Mouse (Mus musculus) layer of hippocampus, adult 11-12 months (tissue): ENCODE data around the gene Dlst.

Experiments
- DNase-seq: peaks from one replicate; pipeline ENCODE4 v3.0.0; 2022; ENCODE audit warnings: low spot score

The Dlst gene

DNA sequence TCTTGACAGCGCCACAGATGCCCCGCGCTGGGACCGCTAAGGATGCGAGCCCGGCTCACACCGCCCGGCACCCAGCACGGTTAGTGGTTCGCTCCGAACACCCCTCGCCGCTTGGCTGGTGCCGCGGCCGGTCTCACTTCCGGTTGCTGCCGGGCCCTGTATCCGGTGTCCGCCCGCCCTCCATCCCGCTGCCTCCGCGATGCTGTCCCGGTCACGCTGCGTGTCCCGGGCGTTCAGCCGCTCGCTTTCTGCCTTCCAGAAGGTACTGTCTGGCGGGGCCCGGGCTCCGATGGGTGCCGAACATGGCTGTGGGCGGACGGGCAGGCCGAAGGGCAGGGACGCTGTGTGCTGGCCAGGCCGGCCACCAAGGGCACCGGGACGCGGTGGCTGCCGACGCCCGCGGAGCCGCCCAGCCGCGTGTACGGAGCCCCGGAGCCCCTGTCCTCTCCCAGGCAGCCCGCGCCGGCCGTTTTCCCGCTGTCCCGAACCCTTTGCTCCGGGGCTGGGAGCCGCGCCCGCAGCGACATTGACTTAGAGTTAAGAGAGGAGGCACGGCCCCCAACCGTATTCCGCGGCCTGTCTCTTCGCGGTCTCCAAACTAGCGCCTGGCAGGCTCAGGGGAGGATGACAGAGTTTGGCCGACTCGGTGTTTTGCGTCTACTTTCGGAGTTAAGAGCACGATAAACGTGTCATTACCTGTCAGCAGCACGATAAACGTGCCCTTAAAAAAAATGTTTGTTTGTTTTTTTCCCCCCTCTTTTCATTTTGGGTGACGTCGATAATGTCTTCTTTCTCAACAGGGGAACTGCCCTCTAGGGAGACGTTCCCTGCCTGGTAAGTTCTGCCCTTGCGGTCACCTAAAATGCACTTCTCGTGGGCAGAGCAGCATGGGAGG lies at the start of gene Dlst, which contains the start of gene Prox2:
Gene Dlst (plus strand): TSS at position 136 of the 895 bp plus-strand sequence.
Gene Prox2 (minus strand): TSS at position 62 of the 895 bp plus-strand sequence.
- DNase-seq: peak; percentile 86

DNA sequence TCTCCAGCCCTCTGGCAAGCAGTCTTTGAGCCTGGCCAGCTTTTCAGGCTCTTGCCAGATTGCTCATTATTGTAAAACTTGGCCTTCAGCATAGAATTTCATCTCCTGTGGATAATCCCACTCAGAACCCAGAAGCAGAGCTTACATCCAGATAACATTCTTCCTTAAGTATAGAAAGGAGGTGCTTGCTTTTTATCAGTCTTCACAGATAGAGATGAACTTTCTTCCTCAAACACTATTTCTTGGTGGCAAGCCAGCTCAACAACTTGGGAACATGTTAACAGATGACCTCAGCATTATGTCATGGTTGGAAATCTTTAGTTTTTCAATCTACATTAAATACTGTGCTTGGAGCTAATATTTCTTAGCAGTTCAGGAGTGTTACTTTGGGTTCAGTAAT lies 39.6 kb upstream of the Dlst start:
- no peak for DNase-seq

DNA sequence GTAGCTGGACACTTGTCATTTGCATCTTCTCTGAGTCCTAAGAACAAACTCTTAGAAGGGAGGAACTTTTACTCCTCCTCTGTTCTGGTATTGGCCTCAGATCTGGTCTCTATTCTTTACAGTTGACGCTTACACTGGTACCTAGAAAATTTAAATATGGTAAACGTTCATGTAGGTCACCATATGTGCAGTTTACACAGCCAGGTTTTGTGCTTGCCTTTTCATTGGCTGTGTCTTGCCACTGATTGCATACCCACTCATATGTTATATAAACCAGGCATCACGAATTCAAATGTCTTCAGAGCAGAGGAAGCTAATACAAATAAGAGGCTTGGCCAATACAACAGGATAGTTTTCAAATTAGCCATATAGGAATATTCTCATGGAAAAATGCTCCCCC lies 33.5 kb upstream of the Dlst start:
- no peak for DNase-seq

GRCm38 (mm10) chr12:85084257-85084656 lies 26.4 kb upstream of the Dlst start:
- no peak for DNase-seq

DNA sequence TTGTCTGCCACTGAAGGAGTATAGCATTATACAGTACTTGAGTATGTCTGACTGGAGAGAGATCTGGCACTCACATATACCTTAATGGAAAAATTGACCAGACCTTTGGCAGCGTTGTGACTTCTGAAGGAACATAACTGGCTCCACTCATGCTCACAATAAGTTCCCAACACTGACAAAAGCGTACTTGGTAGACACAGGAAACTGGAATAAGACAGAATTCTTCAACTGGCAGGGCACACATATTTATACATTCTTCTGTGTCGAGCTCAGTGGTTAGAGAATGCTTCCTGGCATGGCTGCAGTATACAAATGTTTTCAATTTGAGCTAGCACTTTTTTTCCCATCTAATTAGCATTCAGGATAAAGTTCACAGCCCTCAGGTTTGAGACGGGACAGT lies 25.7 kb upstream of the Dlst start:
- DNase-seq: no peak

DNA sequence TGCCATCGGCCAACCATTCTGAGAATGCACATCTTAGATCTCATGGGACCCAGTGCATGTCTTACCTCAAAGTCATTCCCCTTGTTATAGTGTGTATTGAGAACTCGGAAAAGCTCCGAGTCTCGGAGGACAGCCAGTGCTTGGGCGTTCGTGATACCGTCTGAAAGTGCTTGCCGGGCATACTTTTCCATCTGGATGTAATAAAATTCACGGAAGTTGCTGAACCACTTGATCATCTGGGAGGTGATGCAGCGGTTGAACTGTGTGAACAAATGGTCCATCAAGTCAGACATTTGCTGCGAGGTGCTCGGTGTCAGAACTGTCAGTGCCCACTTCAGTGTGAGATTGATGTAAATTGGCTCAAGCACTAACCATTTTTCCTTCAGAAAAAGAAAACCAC lies 22.8 kb upstream of the Dlst start:
- no peak for DNase-seq

GRCm38 (mm10) chr12:85091190-85091589 lies 19.4 kb upstream of the Dlst start:
- no peak for DNase-seq

DNA sequence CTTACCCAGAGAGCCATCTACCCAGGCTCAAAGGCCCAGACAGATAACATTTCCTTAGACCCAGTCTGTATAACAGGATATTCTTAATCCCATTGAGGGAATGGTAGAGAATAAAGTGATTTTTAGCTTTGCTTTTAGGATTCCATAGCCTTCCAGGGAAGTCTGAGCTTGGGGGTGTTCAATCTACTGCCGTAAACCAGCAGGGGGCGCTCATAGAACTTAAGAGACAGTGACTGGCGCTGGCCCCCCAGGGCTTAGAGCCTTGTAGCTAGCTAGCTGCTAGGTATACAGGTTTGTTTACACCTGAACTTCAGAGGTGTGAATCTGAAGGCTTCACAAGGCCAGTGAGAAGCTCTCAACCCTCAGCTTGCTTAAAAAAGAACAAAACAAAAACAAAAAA lies 18.4 kb upstream of the Dlst start:
- peak; percentile 71 for DNase-seq

DNA sequence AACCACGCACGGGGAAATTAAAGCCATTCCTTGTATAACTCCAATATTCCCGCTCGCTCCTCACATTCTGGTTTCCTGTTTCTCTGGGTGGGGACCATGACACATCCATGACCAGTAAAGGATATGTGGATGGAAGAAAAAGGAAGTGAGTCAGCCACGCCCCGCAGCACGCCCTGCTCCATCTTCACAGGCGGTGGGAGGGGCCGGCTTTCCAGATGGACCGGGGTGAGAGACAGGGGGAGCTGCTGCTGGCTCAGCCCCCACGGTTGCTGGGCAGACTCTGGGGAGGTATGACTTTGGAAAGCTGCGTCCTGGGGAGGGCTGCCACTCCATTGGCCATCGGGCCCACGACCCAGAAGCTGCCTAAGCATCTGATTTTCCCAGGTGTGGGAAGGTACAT lies 16.6 kb upstream of the Dlst start:
- peak; percentile 30 for DNase-seq

- no peak for DNase-seq
Measured at GRCm38 (mm10) chr12:85094706-85095105, 15.9 kb upstream of the Dlst start.

DNA sequence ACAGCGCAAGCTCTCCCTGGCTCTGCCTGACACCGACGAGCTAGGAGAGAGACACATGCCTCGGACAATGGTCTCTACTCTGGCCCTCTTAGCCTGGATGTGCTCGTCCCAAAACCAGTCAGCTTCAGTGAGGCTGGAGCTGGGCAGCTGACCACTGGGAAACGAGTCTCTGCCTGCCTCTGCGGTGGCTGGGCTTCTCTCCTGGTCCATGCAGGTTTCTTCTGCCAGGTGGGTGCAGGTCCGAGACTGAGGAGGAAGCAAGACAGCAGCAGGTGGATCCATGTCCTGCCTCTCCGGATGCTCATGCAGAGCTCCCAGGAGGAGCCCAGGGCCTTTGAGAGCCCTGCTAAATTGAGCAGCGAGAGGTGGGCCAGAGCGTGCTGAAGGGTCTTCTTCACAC lies 15.5 kb upstream of the Dlst start:
- no peak for DNase-seq

- DNase-seq: no peak
Measured at GRCm38 (mm10) chr12:85095859-85096258, 14.8 kb upstream of the Dlst start.

DNA sequence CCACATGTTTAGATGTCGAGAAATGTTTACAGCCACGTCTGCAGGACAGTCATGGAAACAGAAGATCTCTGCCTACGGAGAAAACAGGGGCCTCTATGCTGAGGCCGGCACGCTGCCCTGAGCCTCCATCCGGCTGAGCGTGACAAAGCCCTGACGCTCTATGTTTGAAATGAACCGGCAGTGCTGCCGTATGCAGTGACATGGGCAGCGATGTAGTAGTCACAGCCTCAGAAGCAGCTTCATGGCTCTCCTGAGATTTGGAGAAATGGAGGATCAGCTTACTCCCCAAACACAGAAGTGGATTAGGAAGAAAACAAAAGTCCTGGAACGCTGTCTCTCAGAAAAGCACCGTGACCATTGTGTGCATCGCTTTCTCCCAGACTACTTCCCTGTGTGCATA lies 9.6 kb upstream of the Dlst start:
- no peak for DNase-seq

DNA sequence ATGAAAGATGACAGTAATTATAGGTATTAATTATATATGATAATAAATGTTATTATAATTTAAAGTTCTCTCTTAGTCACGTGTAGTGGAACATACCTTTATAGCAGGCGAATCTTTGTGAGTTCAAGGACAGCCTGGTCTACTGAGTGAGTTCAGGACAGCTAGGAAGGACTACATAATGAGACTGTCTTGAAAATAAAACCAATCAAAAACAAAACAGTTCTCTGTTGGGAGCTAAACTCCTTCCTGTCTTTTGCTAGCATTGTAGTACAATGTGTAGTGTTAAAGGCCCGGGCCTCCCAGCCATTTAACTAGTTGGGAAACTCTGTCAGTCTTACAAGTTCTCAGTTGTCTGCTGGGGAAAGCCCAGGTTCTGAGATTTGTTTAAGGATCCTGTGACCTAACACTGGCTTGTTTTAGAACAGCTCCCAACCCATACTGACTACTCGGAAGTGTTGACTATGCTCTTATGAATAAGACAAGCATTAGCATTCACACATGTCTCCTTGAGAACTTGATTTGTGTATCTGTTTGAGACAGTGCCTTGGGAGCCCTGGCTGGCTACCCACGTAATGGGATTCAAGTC lies 9.0 kb upstream of the Dlst start:
- DNase-seq: no peak

- no peak for DNase-seq
Measured at GRCm38 (mm10) chr12:85103096-85103495, 7.5 kb upstream of the Dlst start.

GRCm38 (mm10) chr12:85104789-85105188 lies 5.8 kb upstream of the Dlst start:
- no peak for DNase-seq

DNA sequence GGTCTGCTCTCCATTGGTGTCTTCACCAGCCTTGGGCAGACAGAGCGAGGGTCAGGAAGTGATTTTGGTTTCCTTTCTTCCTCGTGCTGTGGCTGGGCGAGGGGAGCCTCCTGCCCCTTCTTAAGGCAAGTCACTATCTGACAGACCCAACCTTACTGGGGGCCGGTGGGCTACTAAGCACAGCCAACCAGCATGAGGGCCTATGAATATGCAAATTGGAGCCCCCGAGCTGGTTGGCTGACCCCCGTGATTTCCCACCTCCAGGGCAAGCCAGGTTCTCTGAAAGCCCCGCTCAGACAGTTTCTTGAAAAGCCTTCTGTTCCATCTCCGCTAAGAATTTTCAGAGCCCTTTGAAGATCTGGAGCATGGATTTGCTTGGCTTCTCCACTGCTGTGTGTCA lies 4.3 kb upstream of the Dlst start:
- DNase-seq: no peak

- no peak for DNase-seq
Measured at GRCm38 (mm10) chr12:85108643-85109042, 2.0 kb upstream of the Dlst start.

GRCm38 (mm10) chr12:85109426-85109825 lies 1.2 kb upstream of the Dlst start:
- DNase-seq: no peak

DNA sequence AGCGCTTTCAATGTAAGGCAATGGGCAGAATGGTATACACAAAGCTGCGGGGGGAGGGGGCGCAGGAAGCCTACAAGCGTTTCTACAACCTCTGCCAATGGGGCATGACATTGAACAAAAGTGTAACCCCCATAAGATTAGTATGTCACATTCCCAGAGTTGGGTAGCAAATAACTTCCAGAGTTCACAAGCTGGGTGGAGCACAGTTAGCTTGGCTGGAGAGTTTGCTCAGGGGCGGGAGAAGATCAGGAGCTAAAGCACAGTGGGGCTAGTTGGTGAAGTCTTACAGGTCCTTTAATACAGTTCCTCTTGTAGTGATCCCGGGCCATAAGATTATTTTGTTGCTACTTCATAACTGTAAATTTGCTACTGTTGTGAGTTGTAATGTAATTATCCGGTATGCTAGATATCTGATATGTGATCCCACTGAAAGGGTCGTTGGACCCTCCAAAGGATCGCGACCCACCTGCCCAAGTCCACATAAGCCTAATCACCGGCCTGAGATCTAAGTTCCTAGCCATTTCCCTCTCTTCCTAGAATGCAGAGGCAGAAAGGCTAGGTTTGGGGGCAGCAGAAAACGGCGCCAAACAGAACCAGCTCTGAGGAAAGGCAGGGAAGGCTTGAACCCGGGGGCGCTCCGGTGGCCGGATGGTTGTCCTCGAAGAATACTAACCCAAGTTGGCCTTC lies 479 bp upstream of the Dlst start:
- no peak for DNase-seq

DNA sequence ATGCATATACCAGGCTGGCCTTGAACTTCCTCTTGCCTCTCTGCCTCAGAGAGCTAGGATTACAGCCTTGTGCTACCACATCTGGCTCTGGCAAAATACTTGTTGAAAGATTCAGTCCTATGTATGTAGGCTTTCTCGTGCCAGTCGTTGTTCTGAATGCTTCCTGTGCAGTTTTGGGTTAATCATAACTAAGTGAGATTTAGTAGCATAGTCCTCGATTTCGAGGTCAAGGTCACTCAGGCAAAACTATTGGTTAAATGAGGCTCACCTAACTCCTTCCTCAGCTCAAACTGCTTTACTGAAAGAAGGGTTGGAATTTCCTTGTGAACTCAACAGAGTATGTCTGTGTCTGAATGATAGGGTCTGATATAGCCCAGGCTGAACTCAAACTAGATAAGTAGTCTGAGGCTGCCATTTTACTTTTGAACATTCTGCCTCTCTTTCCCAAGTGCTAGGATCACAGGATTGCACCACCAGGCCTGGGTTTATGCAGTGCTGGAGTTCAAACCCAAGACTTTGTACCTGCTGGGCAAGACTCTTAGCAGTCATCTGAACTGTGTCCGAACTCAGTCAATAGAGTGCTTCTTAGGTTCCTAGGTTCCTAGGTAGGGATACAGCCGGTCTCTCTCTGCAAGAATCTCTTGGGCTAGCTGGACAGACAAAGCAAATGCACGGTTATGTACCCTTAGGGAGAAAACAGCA lies 2.1 kb downstream of the Dlst start:
- no peak for DNase-seq

GRCm38 (mm10) chr12:85113337-85113736 lies 2.7 kb downstream of the Dlst start:
- DNase-seq: no peak
